Mouse (Mus musculus) kidney, embryonic 16.5 days (tissue): Measurements from ENCODE around the gene Nob1. TPM values are rescaled to one million over a fixed set of nuclear protein-coding genes. Genes with fewer than 3 reads are reported as not detected.

Experiments
- ATAC-seq: fragments of 200-750 bp; cut with Nextera tagmentation; 2 replicates; pipeline ENCODE4 v1.8.0; 2017; ENCODE audit warnings: moderate TSS enrichment; ENCODE audit not compliant: low FRiP score, low TSS enrichment
- H3K27ac ChIP-seq: fragments of 300-500 bp; sonication (generic); 2 replicates; pipeline ENCODE4 v1.5.1; 2014; ENCODE audit warnings: low read length
- H3K27me3 ChIP-seq: fragments of 300-500 bp; sonication (generic); 2 replicates; pipeline ENCODE4 v1.6.1; 2014; ENCODE audit warnings: low read length, control low read depth, mixed read lengths; ENCODE audit not compliant: insufficient read depth
- H3K36me3 ChIP-seq: fragments of 300-500 bp; sonication (generic); 2 replicates; pipeline ENCODE4 v1.6.1; 2014; ENCODE audit warnings: low read length, control low read depth, mixed read lengths; ENCODE audit not compliant: insufficient read depth
- H3K4me1 ChIP-seq: fragments of 300-500 bp; sonication (generic); 2 replicates; pipeline ENCODE4 v1.6.1; 2014; ENCODE audit warnings: low read length, control low read depth, mixed read lengths; ENCODE audit not compliant: insufficient read depth
- H3K4me2 ChIP-seq: fragments of 300-500 bp; sonication (generic); replicated peaks from 2 replicates; pipeline ENCODE4 v1.6.1; 2014; ENCODE audit warnings: low read depth, low read length
- H3K4me3 ChIP-seq: fragments of 300-500 bp; sonication (generic); 2 replicates; pipeline ENCODE4 v1.5.1; 2014; ENCODE audit warnings: mild to moderate bottlenecking, low read length
- H3K9ac ChIP-seq: fragments of 300-500 bp; sonication (generic); replicated peaks from 2 replicates; pipeline ENCODE4 v1.6.1; 2014; ENCODE audit warnings: low read length
- H3K9me3 ChIP-seq: fragments of 300-500 bp; sonication (generic); 2 replicates; pipeline ENCODE4 v1.6.1; 2016; ENCODE audit warnings: low read length, control low read depth
- WGBS: fragments of 180-500 bp; shearing (Covaris S2); extraction: QIAGEN DNeasy Blood & Tissue Kit; methylation state at CpG from one replicate; pipeline ENCODE4 v1.1.7; 2014; 5-methylcytosine and 5-hydroxymethylcytosine counted together
- polyA plus RNA-seq: library from polyadenylated mRNA; unstranded; fragments of >200 nt; fragmentation: Nextera tagmentation; extraction: Ambion mirVana; gene quantifications from 2 replicates; pipeline ENCODE4 v1.2.1, GENCODE M21; 2015

The Nob1 gene
- polyA plus RNA-seq, 1 experiment from 2014 or later: 88.5 TPM

DNA sequence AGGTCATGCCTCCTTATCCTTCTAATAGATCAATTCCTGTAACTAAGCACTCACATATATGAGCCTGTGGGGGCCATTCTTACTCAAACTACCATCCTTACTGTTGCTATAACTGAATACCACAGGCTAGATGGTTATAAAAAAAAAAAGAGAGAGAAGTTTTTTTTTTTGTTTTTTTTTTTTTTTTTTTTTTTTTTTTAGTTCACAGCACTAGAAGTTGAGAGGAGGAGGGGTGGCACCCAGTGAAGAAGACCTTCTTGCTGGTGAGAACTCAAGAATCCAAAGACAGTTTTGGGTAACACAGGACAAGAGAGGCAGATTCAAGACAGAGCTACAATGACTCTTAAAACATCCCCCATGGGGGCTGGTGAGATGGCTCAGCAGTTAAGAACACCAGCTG is 29.5 kb downstream of the Nob1 start:
- no peak overlapping the region for H3K4me3 ChIP-seq
- H3K4me2 ChIP-seq: no peak overlapping the region
- no peaks in the 10 kb centered on the region for H3K9me3 ChIP-seq
- H3K9ac ChIP-seq: no peak overlapping the region
- no peak overlapping the region for H3K27ac ChIP-seq
- H3K4me1 ChIP-seq: peaks cover 7% of the 10 kb centered on the region
- H3K27me3 ChIP-seq: no peaks in the 10 kb centered on the region
- H3K36me3 ChIP-seq: no peaks in the 10 kb centered on the region
- no peak for ATAC-seq

DNA sequence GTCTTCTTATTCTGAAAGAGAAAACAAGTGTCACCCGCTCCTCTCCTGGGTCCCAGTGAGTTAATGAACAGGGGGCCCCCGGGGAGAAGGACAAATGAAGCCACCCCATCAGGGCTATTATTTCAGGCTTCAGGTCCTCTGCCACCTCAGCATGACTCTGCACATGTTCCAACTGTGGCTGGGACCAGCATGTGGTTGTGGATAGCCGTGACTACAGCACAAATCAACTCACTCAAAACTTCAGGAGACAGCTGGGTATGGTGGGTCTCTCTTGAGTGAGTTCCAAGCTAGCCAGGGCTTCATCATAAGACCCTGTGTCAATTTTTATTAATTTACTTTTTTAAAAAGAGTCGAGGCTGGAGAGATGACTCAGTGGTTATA is 33.7 kb downstream of the Nob1 start:
- H3K4me3 ChIP-seq: no peak overlapping the region
- no peak for ATAC-seq
- no peak overlapping the region for H3K27ac ChIP-seq
- H3K4me1 ChIP-seq: no peaks in the 10 kb centered on the region
- 72% methylated on average over 4 of the region's 4 CpGs for WGBS
- H3K27me3 ChIP-seq: no peaks in the 10 kb centered on the region
- H3K9ac ChIP-seq: no peak overlapping the region
- H3K4me2 ChIP-seq: no peak overlapping the region
- H3K9me3 ChIP-seq: no peaks in the 10 kb centered on the region
- H3K36me3 ChIP-seq: no peaks in the 10 kb centered on the region

DNA sequence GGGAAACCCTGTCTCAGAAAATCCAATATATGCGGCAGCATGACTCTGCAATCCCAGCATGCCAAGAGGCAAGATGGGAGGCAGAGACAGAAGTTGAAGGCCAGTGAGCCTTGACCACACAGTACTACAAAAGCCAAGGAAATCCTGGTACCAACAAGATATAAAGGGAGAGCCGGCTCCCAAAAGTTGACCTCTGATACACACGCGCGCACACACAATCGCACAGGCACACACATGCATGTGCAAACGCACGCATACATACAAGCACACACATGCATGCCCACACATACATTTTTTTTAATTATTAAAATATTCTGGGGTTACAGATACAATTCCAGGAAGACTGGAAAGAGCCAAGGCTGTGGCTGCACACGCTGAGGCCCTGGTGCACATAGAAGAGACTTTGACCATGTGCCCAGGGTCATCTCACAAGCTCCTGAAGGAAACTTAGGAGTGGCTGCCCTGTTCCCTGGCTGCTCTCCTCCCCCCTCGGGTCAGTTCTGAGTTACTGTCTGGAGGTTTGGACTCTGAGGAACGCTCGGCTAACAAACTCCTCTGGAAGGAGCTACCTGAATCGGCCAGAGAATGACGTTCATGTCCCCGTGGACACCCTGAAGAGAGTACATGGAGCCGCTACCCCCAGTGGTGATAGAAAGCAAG is 34.2 kb downstream of the Nob1 start:
- Histone ChIP-seq H3K36me3 (no peaks in the 10 kb centered on the region), H3K4me3 (no peak overlapping the region), H3K27ac (no peak overlapping the region), H3K27me3 (no peaks in the 10 kb centered on the region), H3K9ac (no peak overlapping the region), H3K4me1 (no peaks in the 10 kb centered on the region), H3K9me3 (no peaks in the 10 kb centered on the region), H3K4me2 (no peak overlapping the region)
- 0 out of 2 replicates have a peak, but pooled peaks have one; percentile 54 for ATAC-seq
- 89% methylated on average over 16 of the region's 16 CpGs for WGBS

DNA sequence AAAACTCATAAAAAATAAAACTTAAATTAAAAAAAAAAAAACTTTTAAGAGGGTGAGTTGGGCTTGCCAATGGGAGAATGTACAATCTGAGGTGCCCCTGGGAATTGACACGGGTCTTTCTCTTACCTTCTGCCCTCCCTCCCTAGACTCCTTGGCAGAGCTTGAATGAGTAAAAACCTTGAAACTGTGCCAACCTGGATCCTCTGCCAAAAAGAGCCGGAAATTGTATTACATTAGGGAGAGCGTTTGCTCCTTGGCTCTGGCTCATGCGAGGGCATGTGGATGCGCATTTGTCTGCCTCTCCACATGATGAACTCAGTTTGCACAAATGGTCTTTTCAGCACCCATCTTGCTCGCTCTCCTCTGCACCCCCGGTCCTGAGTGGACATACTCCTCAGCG is 35.3 kb downstream of the Nob1 start:
- Histone ChIP-seq H3K27me3 (no peaks in the 10 kb centered on the region), H3K9me3 (no peaks in the 10 kb centered on the region), H3K36me3 (no peaks in the 10 kb centered on the region), H3K4me2 (no peak overlapping the region), H3K4me3 (no peak overlapping the region), H3K27ac (no peak overlapping the region), H3K4me1 (no peaks in the 10 kb centered on the region), H3K9ac (no peak overlapping the region)
- WGBS: 63% methylated on average over 8 of the region's 8 CpGs
- ATAC-seq: no peak

DNA sequence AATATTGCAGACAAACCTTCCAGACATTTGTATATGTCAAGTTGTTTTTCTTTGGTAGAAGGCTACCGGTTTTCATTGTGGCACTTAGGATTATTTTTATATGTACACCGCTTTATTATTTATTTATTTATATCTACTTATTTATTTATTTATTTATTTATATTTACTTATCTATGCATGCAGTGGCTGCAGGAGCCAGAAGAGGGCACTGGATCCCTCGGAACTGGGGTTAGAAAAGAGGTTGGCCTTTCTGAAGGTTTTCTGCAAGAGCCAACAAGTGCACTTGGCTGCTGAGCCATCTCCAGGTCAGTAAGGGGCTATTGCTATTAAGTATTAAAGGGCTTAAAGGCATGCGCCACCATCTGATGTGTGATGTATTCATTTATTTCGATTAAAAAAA is 37.0 kb downstream of the Nob1 start:
- no peak for ATAC-seq
- Histone ChIP-seq H3K36me3 (no peaks in the 10 kb centered on the region), H3K4me2 (no peak overlapping the region), H3K9ac (no peak overlapping the region), H3K9me3 (no peaks in the 10 kb centered on the region), H3K4me3 (no peak overlapping the region), H3K4me1 (no peaks in the 10 kb centered on the region), H3K27ac (no peak overlapping the region), H3K27me3 (no peaks in the 10 kb centered on the region)
- WGBS: 65% methylated on average over 5 of the region's 5 CpGs

DNA sequence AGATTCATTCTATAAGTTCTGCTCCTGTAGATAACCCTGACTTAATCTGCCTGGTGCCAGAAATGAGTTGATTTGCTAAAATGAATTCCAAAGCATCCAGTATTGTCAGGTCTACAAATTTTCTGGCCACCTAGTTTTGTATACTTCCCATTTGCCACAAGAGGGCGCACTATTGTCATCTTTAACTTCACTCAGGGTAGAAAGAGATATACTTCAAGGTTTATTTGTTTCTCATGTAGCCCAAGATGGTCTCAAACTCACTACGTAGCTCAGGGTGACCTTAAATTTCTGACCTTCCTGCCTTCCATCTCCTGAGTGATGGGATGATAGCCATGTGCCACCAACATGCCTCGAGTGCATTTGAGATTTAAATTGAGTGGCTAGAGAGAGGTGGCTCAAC is 38.2 kb downstream of the Nob1 start:
- H3K4me2 ChIP-seq: no peak overlapping the region
- H3K4me1 ChIP-seq: no peaks in the 10 kb centered on the region
- H3K27me3 ChIP-seq: no peaks in the 10 kb centered on the region
- H3K9ac ChIP-seq: no peak overlapping the region
- no peaks in the 10 kb centered on the region for H3K36me3 ChIP-seq
- 29% methylated on average over 3 of the region's 3 CpGs for WGBS
- no peak overlapping the region for H3K4me3 ChIP-seq
- no peak overlapping the region for H3K27ac ChIP-seq
- H3K9me3 ChIP-seq: no peaks in the 10 kb centered on the region
- peak; percentile 16; the same call in 1 of the 2 replicates for ATAC-seq

DNA sequence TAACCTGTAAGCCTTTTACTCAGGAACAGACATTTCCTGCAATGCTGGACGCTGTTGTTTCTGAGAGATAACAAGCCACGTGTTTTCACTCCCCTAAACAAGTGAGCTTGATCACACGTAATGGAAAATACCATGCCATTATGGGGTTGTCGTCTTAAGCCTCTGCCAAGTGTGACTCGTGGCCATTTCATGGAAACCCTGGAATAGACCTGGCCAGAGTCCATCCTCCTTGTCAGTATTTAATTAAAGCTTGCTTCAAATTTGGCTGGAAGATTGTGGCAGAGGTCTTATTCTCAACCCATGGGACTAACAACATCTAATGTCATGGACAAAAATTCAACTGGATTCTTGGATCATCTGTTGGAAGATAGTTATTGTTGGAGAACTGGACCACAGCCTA is 38.7 kb downstream of the Nob1 start:
- Histone ChIP-seq H3K4me2 (no peak overlapping the region), H3K4me3 (no peak overlapping the region), H3K9ac (no peak overlapping the region), H3K36me3 (no peaks in the 10 kb centered on the region), H3K4me1 (no peaks in the 10 kb centered on the region), H3K27ac (no peak overlapping the region), H3K9me3 (no peaks in the 10 kb centered on the region), H3K27me3 (no peaks in the 10 kb centered on the region)
- 42% methylated on average over 5 of the region's 5 CpGs for WGBS
- no peak for ATAC-seq

DNA sequence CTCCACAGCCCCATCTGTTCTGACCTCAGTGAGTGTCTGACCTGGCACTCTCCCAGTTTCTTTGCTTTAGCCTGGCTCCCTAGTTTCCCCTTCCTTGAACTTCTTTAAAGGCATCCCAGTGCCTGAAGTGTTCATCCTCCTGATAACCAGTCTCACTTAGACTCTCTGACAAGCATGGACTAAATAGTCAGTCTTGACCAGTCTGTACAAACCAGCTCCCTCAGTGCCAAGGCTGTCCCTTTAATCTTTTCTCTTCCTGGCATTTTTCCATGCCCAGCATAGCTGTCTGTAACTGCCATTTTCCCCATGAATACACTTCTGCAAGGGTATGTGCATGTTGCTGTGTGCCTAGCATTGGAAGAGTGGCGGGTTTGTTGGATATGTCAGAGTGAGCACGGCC is 39.8 kb downstream of the Nob1 start:
- WGBS: 54% methylated on average over 2 of the region's 2 CpGs

DNA sequence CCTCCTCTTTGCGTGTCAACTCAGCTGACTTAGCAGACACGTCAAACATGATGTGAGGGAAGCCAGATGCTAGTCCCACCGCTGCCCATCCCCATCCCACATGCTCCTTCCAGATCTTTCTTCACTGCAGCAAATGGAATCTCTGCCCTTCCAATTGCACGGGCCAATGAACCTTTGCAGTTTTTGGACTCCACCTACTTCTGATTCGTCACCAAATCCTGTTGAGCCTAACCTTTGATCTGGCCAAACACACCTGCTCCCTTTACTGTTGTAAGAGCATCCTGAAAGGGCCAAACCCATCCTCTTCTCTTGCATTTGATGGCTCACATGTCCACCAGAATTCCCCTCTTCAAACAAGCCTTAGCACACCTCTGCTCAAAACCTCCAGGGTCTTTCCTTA is 40.2 kb downstream of the Nob1 start:
- WGBS: 48% methylated on average over 5 of the region's 5 CpGs
- Histone ChIP-seq H3K4me2 (no peak overlapping the region), H3K27ac (no peak overlapping the region), H3K36me3 (peaks cover 10% of the 10 kb centered on the region), H3K9me3 (no peaks in the 10 kb centered on the region), H3K9ac (no peak overlapping the region), H3K27me3 (no peaks in the 10 kb centered on the region), H3K4me3 (no peak overlapping the region), H3K4me1 (no peaks in the 10 kb centered on the region)
- no peak for ATAC-seq

More for the DNA sequence above, 39.8 kb downstream of the Nob1 start:
- Histone ChIP-seq H3K4me1 (no peaks in the 10 kb centered on the region), H3K4me3 (no peak overlapping the region), H3K36me3 (peaks cover 8% of the 10 kb centered on the region), H3K4me2 (no peak overlapping the region), H3K9ac (no peak overlapping the region), H3K27me3 (no peaks in the 10 kb centered on the region), H3K27ac (no peak overlapping the region), H3K9me3 (no peaks in the 10 kb centered on the region)
- no peak for ATAC-seq

DNA sequence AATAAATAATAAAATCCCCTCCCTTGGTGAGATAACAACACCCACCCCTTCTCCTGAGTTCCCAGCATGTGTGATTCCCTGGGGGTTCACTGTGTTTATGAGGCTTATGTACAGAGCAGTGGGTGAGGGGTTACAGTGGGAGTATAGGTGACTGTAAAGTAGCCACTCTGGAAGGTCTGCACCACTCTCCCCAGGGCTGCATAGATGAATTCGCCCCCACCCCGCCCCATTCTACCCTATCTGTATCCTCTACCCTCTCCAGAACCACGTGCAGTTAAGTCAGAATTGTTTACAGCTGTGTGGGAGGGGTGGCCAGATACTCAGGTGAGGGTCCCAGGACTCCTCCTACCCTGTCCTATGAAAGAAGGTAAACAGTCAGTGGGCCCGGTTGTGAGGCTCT is 42.0 kb downstream of the Nob1 start:
- Histone ChIP-seq H3K9ac (no peak overlapping the region), H3K4me3 (no peak overlapping the region), H3K27ac (no peak overlapping the region), H3K36me3 (peaks cover 21% of the 10 kb centered on the region), H3K27me3 (no peaks in the 10 kb centered on the region), H3K4me1 (no peaks in the 10 kb centered on the region), H3K4me2 (no peak overlapping the region), H3K9me3 (no peaks in the 10 kb centered on the region)
- WGBS: 67% methylated on average over 4 of the region's 4 CpGs
- ATAC-seq: no peak
